Mouse (Mus musculus) heart, adult 2 months (tissue): Measurements from ENCODE around the gene Lrrc18.

ENCODE experiments used
- CTCF ChIP-seq: fragments of 200-600 bp; IDR thresholded peaks from 2 replicates; pipeline ENCODE4 v1.8.1; 2022; ENCODE audit warnings: antibody characterized with exemption, mild to moderate bottlenecking, moderate library complexity
- EP300 ChIP-seq: fragments of 200-500 bp; IDR thresholded peaks from 2 replicates; pipeline ENCODE4 v1.6.1; 2011; ENCODE audit warnings: low read depth, low read length, control low read depth; ENCODE audit not compliant: insufficient read depth
- POLR2A ChIP-seq: fragments of 200-500 bp; IDR thresholded peaks from 2 replicates; pipeline ENCODE4 v1.6.1; 2011; ENCODE audit warnings: mild to moderate bottlenecking, low read depth, low read length, control low read depth; ENCODE audit not compliant: insufficient read depth

DNA sequence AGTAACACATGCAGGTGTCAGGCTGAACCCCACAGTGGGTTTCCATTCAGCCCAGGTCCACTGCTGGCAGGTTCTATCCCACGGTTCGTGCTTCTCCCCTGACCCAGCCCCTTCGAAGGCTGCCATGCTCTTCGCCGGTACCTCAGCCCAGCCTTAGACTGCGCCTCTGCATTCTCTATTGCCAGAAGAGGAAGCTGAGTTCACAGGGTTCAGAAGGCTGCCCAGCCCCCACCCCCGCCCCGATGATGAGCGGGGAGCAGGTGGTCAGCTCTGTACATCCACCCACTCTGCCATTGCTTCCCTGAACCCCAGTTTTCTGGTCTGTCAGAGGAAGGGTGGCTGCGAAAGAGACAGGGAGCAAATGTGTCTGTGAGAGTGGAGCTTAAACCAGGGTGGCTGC is 8.3 kb downstream of the Lrrc18 start:
- TF ChIP-seq CTCF (no peak), POLR2A (no peak), EP300 (no peak)
